Mouse (Mus musculus) embryonic fibroblast, embryonic 13.5 days (primary cell): ENCODE results near the gene Nacc2.

Experiments
- CTCF ChIP-seq: IDR thresholded peaks from 2 replicates; pipeline ENCODE4 v1.5.1; 2011; ENCODE audit warnings: mild to moderate bottlenecking, control low read depth, low read length, moderate library complexity, borderline replicate concordance; ENCODE audit not compliant: insufficient read depth
- POLR2A ChIP-seq: IDR thresholded peaks from 2 replicates; pipeline ENCODE4 v1.6.1; 2011; ENCODE audit warnings: low read depth, mild to moderate bottlenecking, control low read depth, low read length, moderate library complexity

DNA sequence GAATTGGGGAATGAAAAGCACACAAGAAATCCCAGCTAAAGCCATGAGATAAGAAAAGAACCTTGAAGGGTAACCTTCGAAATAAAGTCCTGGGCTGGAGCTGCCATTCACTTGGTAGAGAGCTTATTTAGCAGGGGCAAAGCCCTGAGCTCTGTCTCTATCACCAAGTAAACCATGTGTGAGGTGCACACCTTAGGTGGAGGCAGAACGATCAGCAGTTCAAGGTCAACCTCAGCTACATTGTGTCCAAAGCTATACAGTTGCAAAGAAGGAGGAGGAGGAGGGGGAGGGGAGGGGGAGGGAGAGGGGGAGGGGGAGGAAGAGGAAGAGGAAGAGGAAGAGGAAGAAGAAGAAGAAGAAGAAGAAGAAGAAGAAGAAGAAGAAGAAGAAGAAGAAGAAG is 46.9 kb downstream of the Nacc2 start:
- TF ChIP-seq CTCF, result no peak
- no peak for TF ChIP-seq POLR2A
